Mouse (Mus musculus) ES-E14 (cell line): ENCODE measurements around the gene Casc3.

ENCODE experiments used
- HCFC1 ChIP-seq: IDR thresholded peaks from 2 replicates; pipeline ENCODE4 v1.6.1; 2012; ENCODE audit warnings: low read length, inconsistent platforms, borderline replicate concordance; ENCODE audit not compliant: insufficient read depth
- MAFK ChIP-seq: IDR thresholded peaks from 2 replicates; pipeline ENCODE4 v1.6.1; 2014; ENCODE audit warnings: mild to moderate bottlenecking, low read depth, low read length, inconsistent platforms; ENCODE audit not compliant: insufficient read depth
- ZC3H11A ChIP-seq: IDR thresholded peaks from 2 replicates; pipeline ENCODE4 v1.6.1; 2012; ENCODE audit warnings: low read depth, mild to moderate bottlenecking, inconsistent platforms, low read length, borderline replicate concordance
- ZNF384 ChIP-seq: IDR thresholded peaks from 2 replicates; pipeline ENCODE4 v1.6.1; 2012; ENCODE audit warnings: low read depth, low read length, inconsistent platforms

DNA sequence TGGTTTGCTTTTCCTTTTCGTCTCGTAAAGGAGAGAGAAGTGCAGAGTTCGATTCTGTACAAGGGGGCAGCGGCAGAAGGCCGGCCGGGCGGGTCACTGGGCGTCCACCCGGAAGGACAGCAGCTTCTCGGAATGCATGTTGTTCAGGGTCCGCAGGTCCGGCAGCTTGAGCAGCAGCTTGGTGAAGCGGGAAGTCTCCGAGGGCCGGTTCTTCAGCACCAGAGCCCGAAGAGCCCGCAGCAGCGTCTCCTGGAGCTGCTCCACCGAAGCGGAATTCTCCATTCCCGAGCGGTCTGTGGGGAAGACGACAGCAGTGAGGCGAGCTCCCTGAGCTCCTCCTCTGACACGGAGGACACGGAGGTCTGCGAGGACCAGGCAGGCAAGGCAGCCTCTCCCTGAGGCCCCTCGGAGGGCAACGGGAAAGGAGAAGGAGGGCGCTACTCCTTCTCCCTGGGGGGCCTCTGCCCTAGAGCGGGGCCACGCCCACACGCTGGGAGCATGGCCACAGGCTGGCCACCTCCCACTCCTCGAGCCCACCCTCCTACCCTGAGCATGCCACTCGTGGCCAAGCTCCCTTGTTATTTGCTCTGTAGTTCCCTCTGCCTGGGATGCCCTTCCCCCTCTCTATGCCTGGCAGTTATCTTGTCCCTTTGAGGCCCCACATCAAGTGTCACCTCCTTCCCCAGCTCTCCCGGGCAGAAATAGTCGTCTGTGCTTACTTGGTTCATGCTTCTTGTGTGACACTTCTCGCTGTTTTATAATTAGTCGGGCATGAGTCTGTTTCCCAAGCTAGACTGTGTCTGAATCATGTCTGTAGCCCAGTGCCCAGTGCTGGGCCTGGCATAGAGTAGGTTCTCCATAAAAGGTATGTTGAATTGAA is 36.3 kb upstream of the Casc3 start:
- no peak for TF ChIP-seq MAFK
- TF ChIP-seq ZNF384: no peak
- no peak for TF ChIP-seq HCFC1
- TF ChIP-seq ZC3H11A: no peak
